Mouse (Mus musculus) midbrain, postnatal 0 days (tissue): ENCODE data around the gene Ribc2. TPM values are rescaled to one million over a fixed set of nuclear protein-coding genes. Genes with fewer than 3 reads are reported as not detected.

ENCODE experiments used
- ATAC-seq: fragments of 200-750 bp; cut with Nextera tagmentation; 2 replicates; pipeline ENCODE4 v1.8.0; 2017; ENCODE audit warnings: moderate number of reproducible peaks, mild to moderate bottlenecking, moderate TSS enrichment, moderate library complexity; ENCODE audit not compliant: low FRiP score
- DNase-seq: peaks from one replicate; pipeline ENCODE4 v3.0.0-alpha.2; 2015; ENCODE audit warnings: low spot score
- H3K27ac ChIP-seq: fragments of 300-500 bp; sonication (generic); 2 replicates; pipeline ENCODE4 v1.5.1; 2014; ENCODE audit warnings: low read depth, mild to moderate bottlenecking, low read length, mixed read lengths
- H3K27me3 ChIP-seq: fragments of 300-500 bp; sonication (generic); 2 replicates; pipeline ENCODE4 v1.6.1; 2014; ENCODE audit warnings: low read length, control low read depth, mixed read lengths; ENCODE audit not compliant: insufficient read depth
- H3K36me3 ChIP-seq: fragments of 300-500 bp; sonication (generic); 2 replicates; pipeline ENCODE4 v1.6.1; 2014; ENCODE audit warnings: low read length, control low read depth, mixed read lengths; ENCODE audit not compliant: insufficient read depth
- H3K4me1 ChIP-seq: fragments of 300-500 bp; sonication (generic); 2 replicates; pipeline ENCODE4 v1.6.1; 2014; ENCODE audit warnings: mild to moderate bottlenecking, control low read depth, antibody characterized with exemption, low read length, mixed read lengths; ENCODE audit not compliant: insufficient read depth
- H3K4me2 ChIP-seq: fragments of 300-500 bp; sonication (generic); 2 replicates; pipeline ENCODE4 v1.6.1; 2014; ENCODE audit warnings: low read depth, mild to moderate bottlenecking, low read length, mixed read lengths; ENCODE audit not compliant: poor library complexity, severe bottlenecking
- H3K4me3 ChIP-seq: fragments of 300-500 bp; sonication (generic); 2 replicates; pipeline ENCODE4 v1.5.1; 2014; ENCODE audit warnings: low read depth, mild to moderate bottlenecking, low read length, moderate library complexity
- H3K9ac ChIP-seq: fragments of 300-500 bp; sonication (generic); replicated peaks from 2 replicates; pipeline ENCODE4 v1.6.1; 2014; ENCODE audit warnings: mild to moderate bottlenecking, low read length, moderate library complexity, mixed read lengths; ENCODE audit not compliant: poor library complexity, severe bottlenecking
- H3K9me3 ChIP-seq: fragments of 300-500 bp; sonication (generic); 2 replicates; pipeline ENCODE4 v1.6.1; 2016; ENCODE audit warnings: low read length, control low read depth
- CTCF ChIP-seq: IDR thresholded peaks from 2 replicates; pipeline ENCODE4 v1.5.1; 2016; ENCODE audit warnings: antibody characterized with exemption, mild to moderate bottlenecking
- WGBS: fragments of 180-500 bp; shearing (Covaris S2); extraction: QIAGEN DNeasy Blood & Tissue Kit; methylation state at CpG from one replicate; pipeline ENCODE4 v1.1.7; 2014; 5-methylcytosine and 5-hydroxymethylcytosine counted together
- polyA plus RNA-seq: library from polyadenylated mRNA; unstranded; fragments of >200 nt; fragmentation: Nextera tagmentation; extraction: Ambion mirVana; gene quantifications from 2 replicates; pipeline ENCODE4 v1.2.1, GENCODE M21; 2015
- total RNA-seq: library from RNA; depleted of rRNA; stranded (reverse); fragments of >200 nt; gene quantifications from 2 replicates; pipeline ENCODE4 v1.2.3, GENCODE M21; 2014; rRNA removed

The Ribc2 gene
- total and polyA plus RNA-seq, 2 experiments from 2014 or later: 0.77 to 0.93 TPM

- Histone ChIP-seq H3K4me3 (no peak overlapping the region), H3K9ac (no peak overlapping the region), H3K27me3 (no peaks in the 10 kb centered on the region), H3K9me3 (no peaks in the 10 kb centered on the region), H3K27ac (no peak overlapping the region), H3K4me2 (no peak overlapping the region), H3K36me3 (no peaks in the 10 kb centered on the region), H3K4me1 (no peaks in the 10 kb centered on the region)
- TF ChIP-seq CTCF: no peak
- 89% methylated on average over 4 of the region's 4 CpGs for WGBS
- DNase-seq (no peak), ATAC-seq (no peak)
Measured at GRCm38 (mm10) chr15:85182063-85182462, 50.2 kb downstream of the Ribc2 start.

DNA sequence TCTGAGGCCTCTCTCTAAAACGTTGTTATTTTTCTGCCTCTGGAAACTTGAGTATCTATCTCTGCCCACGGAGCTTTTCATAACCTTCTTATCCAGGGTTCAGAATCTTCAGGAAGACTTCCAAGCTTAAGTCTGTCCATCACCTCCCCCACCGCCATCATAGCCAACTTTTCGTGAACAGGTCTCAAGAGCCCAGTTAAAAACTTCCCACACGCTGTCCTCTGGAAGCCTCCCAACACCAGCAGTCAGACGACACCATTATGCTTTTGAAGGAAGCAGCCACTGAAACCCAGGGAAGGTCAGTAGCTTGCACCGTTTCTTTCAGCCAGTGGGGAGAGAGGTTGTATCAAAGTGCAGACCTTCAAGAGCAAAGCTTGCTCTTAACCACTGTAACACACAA is 55.0 kb downstream of the Ribc2 start:
- Histone ChIP-seq H3K4me1 (no peaks in the 10 kb centered on the region), H3K27me3 (no peaks in the 10 kb centered on the region), H3K4me3 (no peak overlapping the region), H3K4me2 (no peak overlapping the region), H3K36me3 (no peaks in the 10 kb centered on the region), H3K9me3 (no peaks in the 10 kb centered on the region), H3K27ac (no peak overlapping the region), H3K9ac (no peak overlapping the region)
- no peak for ATAC-seq
- WGBS: 75% methylated on average over 7 of the region's 7 CpGs
- no peak for TF ChIP-seq CTCF
- no peak for DNase-seq

- H3K9ac ChIP-seq: no peak overlapping the region
- H3K4me1 ChIP-seq: no peaks in the 10 kb centered on the region
- H3K36me3 ChIP-seq: no peaks in the 10 kb centered on the region
- no peak for TF ChIP-seq CTCF
- H3K4me2 ChIP-seq: no peak overlapping the region
- ATAC-seq (no peak), DNase-seq (no peak)
- WGBS: 47% methylated on average over 8 of the region's 8 CpGs
- no peaks in the 10 kb centered on the region for H3K27me3 ChIP-seq
- no peak overlapping the region for H3K27ac ChIP-seq
- no peaks in the 10 kb centered on the region for H3K9me3 ChIP-seq
- H3K4me3 ChIP-seq: no peak overlapping the region
Measured at GRCm38 (mm10) chr15:85188167-85188778, 56.4 kb downstream of the Ribc2 start.

Other genes with a start within 250 kb of the Ribc2 start
- 0.66 and 1.4 TPM in 2 replicates for gene Gm29666, start 212.0 kb upstream of the Ribc2 start, total RNA-seq
- gene Gm29666, start 212.0 kb upstream of the Ribc2 start, polyA plus RNA-seq: 0.56 and 0.67 TPM in 2 replicates
- gene Nup50, start 208.7 kb upstream of the Ribc2 start, total RNA-seq: 16.2 and 16.8 TPM in 2 replicates
- gene Nup50, start 208.7 kb upstream of the Ribc2 start, polyA plus RNA-seq: 17.8 and 20.7 TPM in 2 replicates
- gene 5031439G07Rik, start 143.5 kb upstream of the Ribc2 start, total RNA-seq: 127 and 131 TPM in 2 replicates
- 22.2 and 23.4 TPM in 2 replicates for gene 5031439G07Rik, start 143.5 kb upstream of the Ribc2 start, polyA plus RNA-seq
- 0.28 and 0.66 TPM in 2 replicates for gene Upk3a, start 114.9 kb upstream of the Ribc2 start, total RNA-seq
- 3.0 and 3.6 TPM in 2 replicates for gene Upk3a, start 114.9 kb upstream of the Ribc2 start, polyA plus RNA-seq
- gene Fam118a, start 103.1 kb upstream of the Ribc2 start, total RNA-seq: 18.0 and 21.0 TPM in 2 replicates
- 29.5 TPM in 2 replicates for gene Fam118a, start 103.1 kb upstream of the Ribc2 start, polyA plus RNA-seq
- 0.60 and 0.66 TPM in 2 replicates for gene Smc1b, start 114 bp upstream of the Ribc2 start, total RNA-seq
- gene Smc1b, start 114 bp upstream of the Ribc2 start, polyA plus RNA-seq: 0.18 and 0.39 TPM in 2 replicates
- 57.8 and 64.5 TPM in 2 replicates for gene Fbln1, start 73.9 kb downstream of the Ribc2 start, total RNA-seq
- 46.2 and 48.5 TPM in 2 replicates for gene Fbln1, start 73.9 kb downstream of the Ribc2 start, polyA plus RNA-seq
- gene Atxn10, start 204.2 kb downstream of the Ribc2 start, total RNA-seq: 271 and 311 TPM in 2 replicates
- gene Atxn10, start 204.2 kb downstream of the Ribc2 start, polyA plus RNA-seq: 519 TPM in 2 replicates